Mouse (Mus musculus): ENCODE measurements around the gene Slc2a1.

DNA sequence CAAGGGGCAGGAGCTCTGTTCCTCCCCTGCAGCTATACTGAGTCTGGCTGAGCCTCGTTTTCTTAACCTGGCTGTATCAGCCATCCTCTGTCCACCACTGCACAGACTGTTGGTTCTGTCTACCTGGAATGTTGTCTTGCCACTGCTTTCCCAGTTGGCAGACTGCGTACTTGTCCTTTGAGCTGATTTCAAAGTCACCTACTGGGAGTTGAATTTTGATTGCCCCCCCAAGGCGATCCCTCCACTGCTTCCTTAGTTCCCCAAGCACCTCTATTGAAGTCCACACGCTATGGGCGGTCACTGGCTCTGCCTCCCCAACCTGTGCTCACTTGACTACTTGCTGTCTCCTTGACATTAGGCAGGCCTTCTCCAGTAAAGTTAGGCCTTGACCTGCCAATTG, 9.1 kb downstream of the Slc2a1 start:
- TF ChIP-seq CTCF (IDR thresholded peaks at IDR 0.05; ENCODE audit: low read depth, low read length) (no peak), POLR2A (IDR thresholded peaks at IDR 0.05; ENCODE audit: extremely low read depth, insufficient read depth, low read length) (no peak)

Measured in liver, adult 2 months (tissue).